Mouse (Mus musculus) kidney, adult 2 months (tissue): ENCODE measurements around the gene Stt3b. TPM values are rescaled to one million over a fixed set of nuclear protein-coding genes. Genes with fewer than 3 reads are reported as not detected.

ENCODE experiments used
- DNase-seq: peaks from one replicate; pipeline ENCODE4 v3.0.0; 2021
- H3K27ac ChIP-seq: fragments of 200-500 bp; 2 replicates; pipeline ENCODE4 v1.5.1; 2012; ENCODE audit warnings: low read depth, low read length, control low read depth, inconsistent platforms; ENCODE audit not compliant: insufficient read depth
- H3K27me3 ChIP-seq: fragments of 200-500 bp; replicated peaks from 2 replicates; pipeline ENCODE4 v1.6.1; 2012; ENCODE audit warnings: mild to moderate bottlenecking, moderate library complexity, low read length, inconsistent platforms; ENCODE audit not compliant: control insufficient read depth, insufficient read depth
- H3K36me3 ChIP-seq: fragments of 200-500 bp; 2 replicates; pipeline ENCODE4 v1.6.1; 2012; ENCODE audit warnings: mild to moderate bottlenecking, moderate library complexity, low read length, inconsistent platforms; ENCODE audit not compliant: control insufficient read depth, insufficient read depth
- H3K4me1 ChIP-seq: fragments of 200-500 bp; 2 replicates; pipeline ENCODE4 v1.6.1; 2011; ENCODE audit warnings: low read length; ENCODE audit not compliant: control insufficient read depth, insufficient read depth
- H3K4me3 ChIP-seq: fragments of 200-500 bp; 2 replicates; pipeline ENCODE4 v1.5.1; 2011; ENCODE audit warnings: mild to moderate bottlenecking, low read depth, low read length, control low read depth; ENCODE audit not compliant: insufficient read depth
- CTCF ChIP-seq: fragments of 200-500 bp; conservative IDR thresholded peaks from 2 replicates; pipeline ENCODE4 v1.5.1; 2011; ENCODE audit warnings: low read depth, mild to moderate bottlenecking, control low read depth, low read length, moderate library complexity, mixed read lengths; ENCODE audit not compliant: insufficient read depth, insufficient read length
- POLR2A ChIP-seq: fragments of 200-500 bp; IDR thresholded peaks from one replicate; pipeline ENCODE4 v1.6.1; 2011; ENCODE audit warnings: low read depth, low read length, control low read depth
- WGBS: fragments of 180-500 bp; shearing (Covaris S2); methylation state at CpG from one replicate; pipeline ENCODE4 v1.1.7; 2018; 5-methylcytosine and 5-hydroxymethylcytosine counted together
- polyA plus RNA-seq: library from polyadenylated mRNA; depleted of rRNA; stranded (reverse); fragments of >200 nt; gene quantifications from 2 replicates; pipeline ENCODE4 v1.2.3, GENCODE M21; 2012; rRNA removed

Gene Stt3b
- polyA plus RNA-seq = 45.9 and 48.9 TPM in 2 replicates

DNA sequence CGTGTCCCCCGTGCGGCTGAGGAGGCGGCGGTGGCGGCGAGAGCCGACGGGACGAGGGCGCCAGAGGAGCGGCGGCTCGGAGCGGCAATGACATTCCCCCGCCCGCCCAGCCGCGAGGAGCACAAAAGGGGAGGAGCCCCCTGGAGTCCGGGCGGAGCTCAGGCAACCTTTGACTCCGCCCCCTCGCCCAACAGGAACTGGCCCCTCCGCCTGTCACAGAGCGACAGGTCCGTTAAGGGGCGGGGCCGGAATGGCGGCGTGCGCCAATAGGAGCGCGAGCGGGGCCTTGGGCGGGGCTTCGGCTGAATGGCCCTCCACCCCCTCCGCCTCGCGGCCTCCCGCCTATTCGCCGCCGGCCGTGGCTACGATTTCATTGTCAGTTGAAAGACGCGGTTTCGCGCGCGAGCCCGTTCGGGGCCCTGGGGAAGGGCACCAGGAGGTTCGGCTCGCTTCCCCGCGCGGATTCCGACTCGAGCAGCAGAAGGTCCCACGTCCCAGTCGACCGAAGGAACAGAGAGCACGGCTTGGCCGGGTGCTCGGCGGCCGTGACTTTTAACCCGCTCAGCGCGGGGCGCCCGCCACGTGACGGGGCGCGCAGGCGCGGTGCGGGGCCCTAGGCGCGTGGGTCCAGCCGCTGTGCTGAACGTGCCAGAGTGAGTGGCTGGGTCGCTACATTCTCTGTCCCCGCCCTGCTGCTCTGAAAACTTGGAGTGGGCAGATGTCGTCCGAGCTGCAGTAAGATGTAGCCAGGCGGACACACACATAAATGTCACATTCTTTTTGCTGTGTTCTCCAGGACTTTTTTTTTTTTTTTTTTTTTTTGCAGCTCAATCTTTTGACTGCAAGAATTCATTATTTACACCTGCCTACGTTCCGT, at the start of gene Stt3b:
Gene Stt3b, minus strand, starts transcription at position 76 of the 877 bp plus-strand sequence.
- Histone ChIP-seq H3K4me1 (peaks cover 9% of the 10 kb centered on the region; the same call in 1 of the 2 replicates), H3K27me3 (no peaks in the 10 kb centered on the region), H3K27ac (peak within 1 kb of the TSS; percentile 97), H3K4me3 (peak within 1 kb of the TSS; percentile 93), H3K36me3 (no peaks in the 10 kb centered on the region)
- peak; percentile 100 for DNase-seq
- WGBS = under 1% methylated on average over 91 of the region's 91 CpGs
- TF ChIP-seq POLR2A (peak; percentile 25), CTCF (0 out of 2 replicates have a peak, but pooled peaks have one; percentile 15)

DNA sequence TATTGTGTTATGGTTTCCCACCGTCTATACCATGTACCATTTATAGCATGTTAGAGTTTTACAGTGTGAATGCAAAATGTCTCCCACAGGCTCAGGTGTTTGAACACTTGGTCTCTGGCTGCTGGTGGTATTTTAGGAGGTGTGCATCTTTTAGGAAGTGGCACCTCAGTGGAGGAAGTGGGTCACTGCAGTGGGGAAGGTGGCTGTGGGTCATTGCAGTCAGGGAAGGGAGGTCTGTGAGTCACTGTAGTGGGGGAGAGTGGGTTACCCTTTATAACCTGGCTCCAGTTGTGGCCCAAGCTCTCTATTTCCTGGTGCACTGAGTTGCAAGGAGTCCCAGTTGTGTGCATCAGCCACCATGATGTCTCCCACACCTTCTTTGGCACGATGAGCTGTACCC, 48.2 kb upstream of the Stt3b start:
- no peaks in the 10 kb centered on the region for H3K27me3 ChIP-seq
- 91% methylated on average over 2 of the region's 2 CpGs for WGBS
- H3K4me1 ChIP-seq = no peaks in the 10 kb centered on the region; the same call in 1 of the 2 replicates
- TF ChIP-seq POLR2A = no peak
- TF ChIP-seq CTCF = no peak
- no peak for DNase-seq
- H3K36me3 ChIP-seq = no peaks in the 10 kb centered on the region
- H3K4me3 ChIP-seq = no peak overlapping the region
- no peak overlapping the region for H3K27ac ChIP-seq

DNA sequence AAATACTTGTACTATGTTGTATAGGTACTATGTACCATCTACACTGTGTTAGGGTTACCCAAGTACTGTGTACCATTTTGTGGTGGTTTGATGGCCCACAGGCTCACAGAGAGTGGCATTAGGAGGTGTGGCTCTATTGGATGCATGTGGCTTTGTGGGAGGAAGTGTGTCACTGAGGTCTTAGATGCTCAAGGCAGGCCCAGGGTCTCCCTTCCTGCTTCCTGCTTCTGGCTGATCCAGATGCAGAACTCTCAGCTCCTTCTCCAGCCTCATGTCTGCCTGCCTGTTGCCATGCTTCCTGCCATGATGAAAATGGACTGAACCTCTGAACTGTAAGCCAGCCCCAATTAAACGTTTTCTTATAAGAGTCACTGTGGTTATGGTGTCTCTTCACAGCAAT, 47.8 kb upstream of the Stt3b start:
- WGBS = 97% methylated on average over 1 of the region's 1 CpGs
- no peak for DNase-seq
- TF ChIP-seq CTCF = no peak
- TF ChIP-seq POLR2A = no peak
- Histone ChIP-seq H3K27me3 (no peaks in the 10 kb centered on the region), H3K36me3 (no peaks in the 10 kb centered on the region), H3K4me1 (no peaks in the 10 kb centered on the region), H3K27ac (no peak overlapping the region), H3K4me3 (no peak overlapping the region)

DNA sequence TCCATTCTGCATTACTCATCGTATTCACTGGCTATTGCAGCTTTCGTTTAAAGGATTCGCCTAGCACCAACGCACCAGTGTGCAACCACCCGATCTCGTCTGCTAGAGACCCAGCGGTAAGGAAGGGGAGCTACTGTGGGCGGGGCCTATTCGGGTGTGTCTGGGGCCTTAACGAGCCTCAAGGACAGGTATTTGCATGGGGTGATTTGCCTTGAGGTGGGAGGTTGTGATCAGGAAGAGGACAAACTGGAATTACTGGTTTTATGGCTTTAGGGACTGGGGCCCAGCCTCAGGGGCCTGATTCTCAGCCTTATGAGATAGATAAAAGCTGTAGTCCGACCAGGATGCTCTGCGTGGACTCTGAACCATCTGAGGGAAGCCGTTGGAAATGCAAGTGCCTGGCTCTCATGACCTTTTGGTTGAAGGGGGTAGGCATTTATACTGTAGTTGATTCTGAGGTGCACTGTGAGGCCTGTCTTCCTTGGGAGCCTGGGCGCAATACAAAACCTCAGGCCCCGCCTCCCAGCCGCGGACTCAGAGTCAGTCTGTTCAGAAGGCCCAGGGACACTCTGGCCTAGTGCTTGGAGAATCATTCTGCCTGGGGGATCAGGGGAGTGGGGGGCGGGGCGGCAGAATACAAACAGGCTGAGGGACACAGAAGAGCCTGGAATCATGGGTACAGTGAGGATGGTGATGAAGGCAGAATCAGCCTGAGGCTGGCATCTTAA, 46.7 kb upstream of the Stt3b start:
- H3K36me3 ChIP-seq = no peaks in the 10 kb centered on the region
- no peak overlapping the region for H3K27ac ChIP-seq
- H3K4me3 ChIP-seq = no peak overlapping the region
- no peak for DNase-seq
- 62% methylated on average over 19 of the region's 19 CpGs for WGBS
- no peak for TF ChIP-seq CTCF
- no peak for TF ChIP-seq POLR2A
- no peaks in the 10 kb centered on the region for H3K27me3 ChIP-seq
- no peaks in the 10 kb centered on the region for H3K4me1 ChIP-seq

DNA sequence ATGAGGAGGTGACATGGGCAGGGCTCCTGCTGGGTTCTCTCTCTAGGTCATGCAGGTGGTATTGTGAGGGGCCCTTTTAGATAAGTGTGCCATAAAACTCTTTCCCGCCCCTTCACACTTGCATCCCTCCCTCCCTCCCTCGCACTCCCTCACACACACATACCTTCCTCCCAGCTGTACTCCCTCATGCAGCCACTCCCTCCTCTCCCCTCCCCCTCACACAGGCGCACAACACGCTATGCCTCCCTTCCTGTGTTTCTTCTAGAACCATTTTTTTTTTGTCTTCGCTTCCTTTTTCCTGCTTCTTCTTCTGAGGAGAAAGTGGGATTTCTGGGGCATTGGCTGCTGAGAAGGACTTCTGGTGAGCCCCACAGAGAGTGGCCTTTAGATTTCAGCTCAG, 45.8 kb upstream of the Stt3b start:
- Histone ChIP-seq H3K4me3 (no peak overlapping the region), H3K36me3 (no peaks in the 10 kb centered on the region), H3K27me3 (no peaks in the 10 kb centered on the region), H3K27ac (no peak overlapping the region), H3K4me1 (no peaks in the 10 kb centered on the region)
- WGBS = 50% methylated on average over 5 of the region's 5 CpGs
- no peak for TF ChIP-seq POLR2A
- no peak for TF ChIP-seq CTCF
- DNase-seq = no peak

DNA sequence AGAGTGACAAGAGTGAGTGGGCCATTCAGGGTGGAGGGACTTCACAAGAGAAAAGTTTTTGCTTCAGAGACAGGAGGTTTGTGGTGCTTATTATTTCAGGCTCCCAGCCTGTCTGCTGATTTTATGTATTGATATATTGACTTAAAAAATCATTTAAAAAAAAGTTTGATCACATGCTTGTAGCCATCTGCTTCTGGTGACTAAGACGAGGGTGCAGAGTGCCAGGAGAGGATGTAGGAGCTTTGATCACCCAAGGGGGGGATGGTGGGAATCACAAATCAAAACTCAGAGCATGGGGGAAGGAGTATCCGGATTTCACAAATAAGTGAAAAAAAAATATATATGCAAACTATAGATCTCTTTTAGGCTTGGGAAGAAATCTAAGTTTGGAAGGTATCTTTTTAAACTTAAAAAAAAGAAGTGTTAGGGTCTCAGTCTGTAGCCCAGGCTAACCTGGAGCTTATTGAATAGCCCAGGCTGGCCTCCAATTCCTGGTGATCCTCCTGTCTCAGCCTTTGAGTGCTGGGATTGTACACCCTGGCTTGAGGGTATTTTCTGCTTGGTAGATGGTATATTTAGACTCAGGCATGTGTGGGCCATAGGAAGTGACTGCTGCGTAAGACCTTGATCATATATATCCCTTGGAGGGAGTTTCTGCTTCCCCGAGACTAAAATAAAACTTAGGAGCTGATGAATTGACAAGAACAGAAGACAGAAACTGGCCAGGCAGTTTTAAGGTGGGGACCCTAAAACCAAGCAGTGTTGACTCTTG, 39.7 kb upstream of the Stt3b start:
- DNase-seq = no peak
- no peaks in the 10 kb centered on the region for H3K27me3 ChIP-seq
- H3K4me1 ChIP-seq = no peaks in the 10 kb centered on the region
- no peak for TF ChIP-seq POLR2A
- no peak for TF ChIP-seq CTCF
- WGBS = 84% methylated on average over 4 of the region's 4 CpGs
- no peak overlapping the region for H3K4me3 ChIP-seq
- H3K27ac ChIP-seq = no peak overlapping the region
- H3K36me3 ChIP-seq = no peaks in the 10 kb centered on the region

DNA sequence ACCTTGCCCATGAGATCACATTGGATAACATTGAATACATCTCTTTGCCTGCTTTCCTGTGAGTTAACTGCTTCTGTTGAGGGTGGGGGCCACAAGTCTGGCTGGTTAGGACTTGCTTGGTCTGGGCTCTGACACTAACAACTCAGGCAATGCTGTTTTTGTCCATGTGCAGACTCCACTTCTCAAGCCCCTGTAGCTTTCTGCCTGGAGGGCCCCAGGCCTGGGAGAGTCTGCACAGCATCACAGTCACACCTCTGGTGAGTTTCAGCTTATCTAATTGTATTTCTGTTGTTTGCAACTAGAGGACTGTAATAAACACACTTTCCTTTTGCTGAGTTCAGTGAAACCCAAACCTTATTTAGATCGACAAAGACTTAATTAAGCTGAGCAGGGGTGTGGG, 38.9 kb upstream of the Stt3b start:
- no peaks in the 10 kb centered on the region for H3K4me1 ChIP-seq
- no peak for TF ChIP-seq CTCF
- TF ChIP-seq POLR2A = no peak
- H3K27me3 ChIP-seq = no peaks in the 10 kb centered on the region
- no peak for DNase-seq
- H3K36me3 ChIP-seq = no peaks in the 10 kb centered on the region
- no peak overlapping the region for H3K27ac ChIP-seq
- WGBS = 46% methylated on average over 1 of the region's 1 CpGs
- H3K4me3 ChIP-seq = no peak overlapping the region
